Mouse (Mus musculus) forebrain, embryonic 13.5 days (tissue): Measurements from ENCODE around the gene Dnajc13. TPM values are rescaled to one million over a fixed set of nuclear protein-coding genes. Genes with fewer than 3 reads are reported as not detected.

Experiments
- ATAC-seq: fragments of 200-750 bp; cut with Nextera tagmentation; 2 replicates; pipeline ENCODE4 v1.8.0; 2017
- H3K27ac ChIP-seq: fragments of 300-500 bp; sonication (generic); 2 replicates; pipeline ENCODE4 v1.5.1; 2015; ENCODE audit warnings: inconsistent platforms, mild to moderate bottlenecking, moderate library complexity
- H3K27me3 ChIP-seq: fragments of 300-500 bp; sonication (generic); 2 replicates; pipeline ENCODE4 v1.6.1; 2015; ENCODE audit warnings: mild to moderate bottlenecking, inconsistent platforms
- H3K36me3 ChIP-seq: fragments of 300-500 bp; sonication (generic); 2 replicates; pipeline ENCODE4 v1.6.1; 2015; ENCODE audit warnings: mild to moderate bottlenecking, inconsistent platforms; ENCODE audit not compliant: poor library complexity, severe bottlenecking
- H3K4me1 ChIP-seq: fragments of 300-500 bp; sonication (generic); 2 replicates; pipeline ENCODE4 v1.6.1; 2015; ENCODE audit warnings: inconsistent platforms
- H3K4me2 ChIP-seq: fragments of 300-500 bp; sonication (generic); 2 replicates; pipeline ENCODE4 v1.6.1; 2015; ENCODE audit warnings: inconsistent platforms, mild to moderate bottlenecking, moderate library complexity
- H3K4me3 ChIP-seq: fragments of 300-500 bp; sonication (generic); 2 replicates; pipeline ENCODE4 v1.5.1; 2015; ENCODE audit warnings: mild to moderate bottlenecking, inconsistent platforms
- H3K9ac ChIP-seq: fragments of 300-500 bp; sonication (generic); 2 replicates; pipeline ENCODE4 v1.6.1; 2015; ENCODE audit warnings: mild to moderate bottlenecking, inconsistent platforms
- H3K9me3 ChIP-seq: fragments of 300-500 bp; sonication (generic); replicated peaks from 2 replicates; pipeline ENCODE4 v1.6.1; 2016; ENCODE audit warnings: inconsistent platforms
- WGBS: fragments of 180-500 bp; shearing (Covaris S2); methylation state at CpG from one replicate; pipeline ENCODE4 v1.1.7; 2015; 5-methylcytosine and 5-hydroxymethylcytosine counted together
- polyA plus RNA-seq: library from polyadenylated mRNA; unstranded; fragments of >200 nt; fragmentation: Nextera tagmentation; extraction: Ambion mirVana; gene quantifications from 2 replicates; pipeline ENCODE4 v1.2.1, GENCODE M21; 2015

Dnajc13 gene
- polyA plus RNA-seq, 1 experiment from 2014 or later, result 18.6 TPM

GRCm38 (mm10) chr9:104194528-104194927 is 68.2 kb downstream of the Dnajc13 start:
- H3K9me3 ChIP-seq, result no peaks in the 10 kb centered on the region
- no peak for ATAC-seq
- H3K27me3 ChIP-seq, result no peaks in the 10 kb centered on the region
- peaks cover 77% of the 10 kb centered on the region for H3K36me3 ChIP-seq
- H3K9ac ChIP-seq, result no peak overlapping the region
- no peak overlapping the region for H3K27ac ChIP-seq
- no peak overlapping the region for H3K4me2 ChIP-seq
- H3K4me3 ChIP-seq, result no peak overlapping the region
- H3K4me1 ChIP-seq, result no peaks in the 10 kb centered on the region
- 52% methylated on average over 2 of the region's 2 CpGs for WGBS

DNA sequence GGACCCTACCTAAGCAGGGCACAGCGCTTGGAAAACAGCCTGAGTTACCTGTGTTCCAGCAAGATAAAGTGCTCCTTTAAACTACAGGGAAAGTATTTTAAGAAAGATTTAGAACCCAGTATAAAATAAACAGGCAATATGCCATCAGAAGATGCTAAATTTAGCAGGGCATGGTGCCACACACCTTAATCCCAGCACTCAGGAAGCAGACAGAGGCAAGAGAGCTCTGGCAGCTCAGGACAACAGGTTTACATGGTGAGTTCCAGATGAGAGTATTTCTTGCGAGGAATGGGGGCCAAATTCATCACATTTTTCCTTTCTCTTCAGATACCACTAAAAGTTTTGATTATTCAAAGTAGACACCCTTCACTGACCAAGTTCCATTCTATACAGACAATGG is 68.8 kb downstream of the Dnajc13 start:
- Histone ChIP-seq H3K36me3 (peaks cover 81% of the 10 kb centered on the region), H3K27me3 (no peaks in the 10 kb centered on the region), H3K4me1 (no peaks in the 10 kb centered on the region), H3K9ac (no peak overlapping the region), H3K27ac (no peak overlapping the region), H3K4me2 (no peak overlapping the region), H3K4me3 (no peak overlapping the region), H3K9me3 (no peaks in the 10 kb centered on the region)
- 86% methylated on average over 2 of the region's 2 CpGs for WGBS
- no peak for ATAC-seq

GRCm38 (mm10) chr9:104193327-104193726 is 69.4 kb downstream of the Dnajc13 start:
- Histone ChIP-seq H3K9ac (no peak overlapping the region), H3K4me3 (no peak overlapping the region), H3K27me3 (no peaks in the 10 kb centered on the region), H3K9me3 (no peaks in the 10 kb centered on the region), H3K4me2 (no peak overlapping the region), H3K27ac (no peak overlapping the region), H3K4me1 (no peaks in the 10 kb centered on the region), H3K36me3 (peaks cover 83% of the 10 kb centered on the region)
- ATAC-seq, result no peak
- 90% methylated on average over 1 of the region's 1 CpGs for WGBS

GRCm38 (mm10) chr9:104192513-104192912 is 70.2 kb downstream of the Dnajc13 start:
- no peak overlapping the region for H3K9ac ChIP-seq
- ATAC-seq, result no peak
- WGBS, result 96% methylated on average over 6 of the region's 6 CpGs
- no peak overlapping the region for H3K4me3 ChIP-seq
- H3K27me3 ChIP-seq, result no peaks in the 10 kb centered on the region
- no peaks in the 10 kb centered on the region for H3K4me1 ChIP-seq
- H3K36me3 ChIP-seq, result peaks cover 78% of the 10 kb centered on the region
- H3K9me3 ChIP-seq, result no peaks in the 10 kb centered on the region
- H3K27ac ChIP-seq, result no peak overlapping the region
- no peak overlapping the region for H3K4me2 ChIP-seq

- Histone ChIP-seq H3K4me3 (no peak overlapping the region), H3K4me2 (no peak overlapping the region), H3K27ac (no peak overlapping the region), H3K36me3 (peaks cover 74% of the 10 kb centered on the region), H3K4me1 (no peaks in the 10 kb centered on the region), H3K9me3 (no peaks in the 10 kb centered on the region), H3K9ac (no peak overlapping the region), H3K27me3 (no peaks in the 10 kb centered on the region)
- 95% methylated on average over 5 of the region's 5 CpGs for WGBS
- no peak for ATAC-seq
Observed at GRCm38 (mm10) chr9:104189657-104190056, 73.1 kb downstream of the Dnajc13 start.

- Histone ChIP-seq H3K4me3 (no peak overlapping the region), H3K27ac (no peak overlapping the region), H3K36me3 (peaks cover 73% of the 10 kb centered on the region), H3K9me3 (no peaks in the 10 kb centered on the region), H3K4me1 (no peaks in the 10 kb centered on the region), H3K9ac (no peak overlapping the region), H3K27me3 (no peaks in the 10 kb centered on the region), H3K4me2 (no peak overlapping the region)
- WGBS, result 96% methylated on average over 1 of the region's 1 CpGs
- no peak for ATAC-seq
Observed at GRCm38 (mm10) chr9:104188704-104189103, 74.0 kb downstream of the Dnajc13 start.

GRCm38 (mm10) chr9:104187028-104187427 is 75.7 kb downstream of the Dnajc13 start:
- H3K27ac ChIP-seq, result no peak overlapping the region
- 96% methylated on average over 5 of the region's 5 CpGs for WGBS
- H3K4me1 ChIP-seq, result peaks cover 4% of the 10 kb centered on the region; the same call in 1 of the 2 replicates
- peaks cover 72% of the 10 kb centered on the region for H3K36me3 ChIP-seq
- no peak overlapping the region for H3K4me3 ChIP-seq
- H3K9ac ChIP-seq, result no peak overlapping the region
- no peaks in the 10 kb centered on the region for H3K27me3 ChIP-seq
- no peak for ATAC-seq
- H3K4me2 ChIP-seq, result no peak overlapping the region
- H3K9me3 ChIP-seq, result no peaks in the 10 kb centered on the region

- no peaks in the 10 kb centered on the region for H3K9me3 ChIP-seq
- H3K36me3 ChIP-seq, result peaks cover 73% of the 10 kb centered on the region
- 90% methylated on average over 5 of the region's 5 CpGs for WGBS
- H3K4me3 ChIP-seq, result no peak overlapping the region
- peaks cover 4% of the 10 kb centered on the region; the same call in 1 of the 2 replicates for H3K4me1 ChIP-seq
- ATAC-seq, result no peak
- H3K27ac ChIP-seq, result no peak overlapping the region
- no peak overlapping the region for H3K9ac ChIP-seq
- H3K4me2 ChIP-seq, result no peak overlapping the region
- H3K27me3 ChIP-seq, result no peaks in the 10 kb centered on the region
Observed at GRCm38 (mm10) chr9:104183181-104183580, 79.5 kb downstream of the Dnajc13 start.

- 21% methylated on average over 5 of the region's 5 CpGs for WGBS
- Histone ChIP-seq H3K4me2 (no peak overlapping the region), H3K36me3 (peaks cover 79% of the 10 kb centered on the region), H3K9ac (no peak overlapping the region), H3K27me3 (no peaks in the 10 kb centered on the region), H3K4me1 (peaks cover 4% of the 10 kb centered on the region; the same call in 1 of the 2 replicates), H3K9me3 (no peaks in the 10 kb centered on the region), H3K4me3 (no peak overlapping the region), H3K27ac (no peak overlapping the region)
- no peak for ATAC-seq
Observed at GRCm38 (mm10) chr9:104182328-104182727, 80.4 kb downstream of the Dnajc13 start.

DNA sequence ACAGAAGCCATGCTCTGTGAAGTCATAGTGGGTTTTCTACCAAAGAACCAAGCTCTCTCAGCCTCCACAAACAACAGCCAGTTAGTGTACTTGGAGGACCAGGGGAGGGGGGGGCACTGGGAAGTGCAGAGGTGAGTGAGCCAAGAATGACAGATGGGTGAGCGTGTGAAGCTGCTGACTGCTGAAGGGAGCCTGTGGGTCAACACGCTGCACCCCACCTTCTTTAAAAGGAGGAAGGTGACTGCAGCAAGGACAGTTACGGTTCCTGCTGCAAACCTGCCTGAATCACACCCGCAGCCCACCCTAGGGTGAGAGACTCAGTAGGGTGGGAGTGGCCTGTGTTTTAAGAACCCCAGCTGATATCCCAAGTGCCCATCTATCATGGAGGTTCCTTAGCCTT is 81.1 kb downstream of the Dnajc13 start:
- Histone ChIP-seq H3K27ac (no peak overlapping the region), H3K4me2 (no peak overlapping the region), H3K4me1 (peaks cover 4% of the 10 kb centered on the region; the same call in 1 of the 2 replicates), H3K9me3 (no peaks in the 10 kb centered on the region), H3K4me3 (no peak overlapping the region), H3K36me3 (peaks cover 81% of the 10 kb centered on the region), H3K27me3 (no peaks in the 10 kb centered on the region), H3K9ac (no peak overlapping the region)
- ATAC-seq, result no peak
- WGBS, result 82% methylated on average over 4 of the region's 4 CpGs

DNA sequence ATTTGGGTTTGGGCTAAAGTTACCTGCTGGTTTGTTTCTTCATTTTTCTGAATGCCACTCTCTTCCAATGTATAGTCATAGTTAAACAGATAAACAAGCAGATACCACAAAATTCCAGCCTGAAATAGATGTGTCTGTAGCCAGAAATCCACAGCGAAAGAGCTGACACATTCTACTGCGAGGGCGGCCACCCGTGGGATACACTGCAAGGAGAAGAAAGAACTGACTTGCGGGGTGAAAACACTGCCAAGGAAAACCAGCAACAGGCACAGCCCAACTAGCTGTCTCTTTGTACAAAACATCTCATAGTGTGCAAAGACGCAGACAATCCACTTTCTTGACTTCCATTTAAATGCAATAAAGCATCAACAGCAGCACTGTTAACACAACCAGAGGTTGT is 82.7 kb downstream of the Dnajc13 start:
- Histone ChIP-seq H3K4me2 (no peak overlapping the region), H3K9me3 (no peaks in the 10 kb centered on the region), H3K4me1 (peaks cover 4% of the 10 kb centered on the region; the same call in 1 of the 2 replicates), H3K36me3 (peaks cover 89% of the 10 kb centered on the region), H3K4me3 (no peak overlapping the region), H3K9ac (no peak overlapping the region), H3K27ac (no peak overlapping the region), H3K27me3 (no peaks in the 10 kb centered on the region)
- no peak for ATAC-seq
- WGBS, result 96% methylated on average over 6 of the region's 6 CpGs

GRCm38 (mm10) chr9:104172342-104172741 is 90.4 kb downstream of the Dnajc13 start:
- Histone ChIP-seq H3K4me3 (no peak overlapping the region), H3K4me2 (no peak overlapping the region), H3K36me3 (peaks cover 85% of the 10 kb centered on the region), H3K9me3 (no peaks in the 10 kb centered on the region), H3K9ac (no peak overlapping the region), H3K27me3 (no peaks in the 10 kb centered on the region), H3K27ac (no peak overlapping the region), H3K4me1 (no peaks in the 10 kb centered on the region)
- ATAC-seq, result no peak
- 95% methylated on average over 6 of the region's 6 CpGs for WGBS

DNA sequence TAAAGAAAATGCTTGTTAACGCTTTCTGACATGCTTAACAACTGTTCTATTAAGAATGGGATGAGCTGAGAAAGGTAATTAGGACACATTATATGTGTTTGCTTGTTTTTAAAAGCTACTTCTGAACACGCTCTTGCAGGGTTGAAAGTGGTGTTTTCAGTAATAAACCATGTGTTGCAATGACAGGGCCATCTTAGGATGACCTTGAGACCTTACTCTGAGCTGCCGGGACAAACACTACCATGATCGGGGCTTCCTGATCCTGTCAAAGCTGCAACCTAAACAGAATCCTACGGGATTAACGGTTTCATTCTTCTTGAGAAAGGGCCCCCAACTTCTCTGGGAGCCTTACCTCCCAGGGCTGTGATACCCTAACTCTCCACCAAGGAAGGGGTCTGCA is 91.1 kb downstream of the Dnajc13 start:
- Histone ChIP-seq H3K27me3 (no peaks in the 10 kb centered on the region), H3K9ac (no peak overlapping the region), H3K4me1 (no peaks in the 10 kb centered on the region), H3K4me2 (no peak overlapping the region), H3K9me3 (no peaks in the 10 kb centered on the region), H3K4me3 (no peak overlapping the region), H3K27ac (no peak overlapping the region), H3K36me3 (peaks cover 85% of the 10 kb centered on the region)
- ATAC-seq, result no peak
- WGBS, result 89% methylated on average over 6 of the region's 6 CpGs
